Mouse (Mus musculus): ENCODE data around the gene Gm38431.

Gm38431 gene

DNA sequence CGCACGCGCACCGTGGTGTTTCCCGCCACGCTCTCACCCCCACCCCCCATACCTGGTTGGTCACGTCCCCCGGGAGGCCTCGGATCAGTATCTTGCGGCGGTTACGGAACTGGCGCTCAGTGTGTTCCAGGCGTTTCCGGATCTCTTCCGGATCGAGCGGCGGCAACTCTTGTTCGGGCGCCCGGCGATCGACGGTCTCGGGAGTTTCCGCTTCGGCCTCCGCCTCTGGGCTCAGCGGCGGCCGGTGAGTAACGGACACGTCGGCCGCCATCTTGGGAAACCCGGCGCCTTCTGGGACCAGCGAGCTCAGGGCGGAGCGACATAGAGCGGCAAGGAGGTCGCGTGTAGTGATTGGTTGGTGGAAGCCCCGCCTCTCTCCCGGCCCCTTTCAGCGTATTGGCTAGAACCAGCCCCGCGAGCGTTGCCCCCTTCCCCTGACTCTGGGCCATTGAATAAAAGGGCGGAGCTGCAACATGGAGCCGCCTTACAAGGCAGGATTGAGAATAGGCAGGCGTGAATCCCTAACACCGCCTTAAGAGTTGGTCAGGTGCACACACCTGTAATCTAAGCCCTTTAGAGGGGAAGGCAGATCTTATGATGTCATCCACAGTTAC lies at the start of gene Gm38431, which contains the start of gene Raver1:
TSS of gene Gm38431 (minus strand) at position 291 of the 614 bp plus-strand sequence.
TSS of gene Raver1 (minus strand) at position 302 of the 614 bp plus-strand sequence.
- peak; percentile 88 for DNase-seq (ENCODE audit: low spot score)

DNA sequence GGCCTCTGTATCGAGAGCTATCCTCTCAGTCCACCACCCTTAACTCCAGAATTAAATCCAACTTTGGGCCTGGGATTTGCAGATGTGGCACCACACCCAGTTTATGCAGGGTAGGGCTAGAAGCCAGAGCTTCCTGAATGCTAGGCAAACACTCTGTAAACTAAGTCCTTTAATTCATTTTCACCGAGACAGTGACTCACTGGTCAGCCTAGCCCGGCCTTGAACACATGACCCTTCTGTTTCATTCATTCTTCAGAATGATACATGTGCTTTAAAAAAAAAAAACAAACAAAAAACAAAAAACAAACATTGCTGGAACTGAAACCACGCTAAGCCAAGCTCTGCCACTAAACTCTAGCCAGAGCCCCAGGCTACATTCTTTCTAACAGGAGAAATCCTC lies 46.6 kb upstream of the Gm38431 start:
- no peak for DNase-seq (ENCODE audit: low spot score)

DNA sequence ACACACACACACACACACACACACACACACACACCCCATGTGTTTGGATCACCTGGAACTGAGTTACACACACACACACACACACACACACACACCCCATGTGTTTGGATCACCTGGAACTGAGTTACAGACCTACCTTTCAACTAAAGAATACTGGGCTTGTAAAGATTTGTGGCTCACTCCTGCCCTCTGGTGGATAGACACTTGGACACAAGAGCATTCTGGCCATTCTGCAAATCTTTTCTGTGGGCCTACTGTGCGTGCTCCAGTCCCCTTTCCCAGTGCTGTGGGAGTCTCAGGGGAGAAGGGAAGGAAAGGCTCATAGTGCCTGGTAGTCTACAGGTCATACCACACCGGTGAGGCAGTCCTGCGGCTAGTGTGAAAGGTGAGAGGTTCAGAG lies 45.4 kb upstream of the Gm38431 start:
- DNase-seq (ENCODE audit: low spot score), result no peak

DNA sequence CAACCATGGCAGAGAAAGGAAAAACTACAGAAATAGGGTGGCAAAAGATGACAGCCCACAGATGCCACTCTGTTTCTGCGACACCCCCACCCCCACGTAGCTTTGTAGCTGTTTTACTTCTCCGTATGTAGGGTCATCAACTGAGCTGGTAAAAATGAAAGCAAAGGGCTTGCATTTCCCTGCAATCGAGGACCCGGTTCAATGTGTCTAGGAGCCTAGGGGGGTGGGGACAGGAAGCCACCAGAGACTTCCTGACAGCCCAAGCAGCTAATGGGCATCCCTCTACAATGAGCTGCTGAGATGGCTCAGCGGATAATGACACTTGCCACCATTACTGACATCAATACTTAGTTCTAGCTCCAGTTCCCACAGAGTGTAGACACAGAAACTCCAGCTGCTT lies 44.6 kb upstream of the Gm38431 start:
- no peak for DNase-seq (ENCODE audit: low spot score)

DNA sequence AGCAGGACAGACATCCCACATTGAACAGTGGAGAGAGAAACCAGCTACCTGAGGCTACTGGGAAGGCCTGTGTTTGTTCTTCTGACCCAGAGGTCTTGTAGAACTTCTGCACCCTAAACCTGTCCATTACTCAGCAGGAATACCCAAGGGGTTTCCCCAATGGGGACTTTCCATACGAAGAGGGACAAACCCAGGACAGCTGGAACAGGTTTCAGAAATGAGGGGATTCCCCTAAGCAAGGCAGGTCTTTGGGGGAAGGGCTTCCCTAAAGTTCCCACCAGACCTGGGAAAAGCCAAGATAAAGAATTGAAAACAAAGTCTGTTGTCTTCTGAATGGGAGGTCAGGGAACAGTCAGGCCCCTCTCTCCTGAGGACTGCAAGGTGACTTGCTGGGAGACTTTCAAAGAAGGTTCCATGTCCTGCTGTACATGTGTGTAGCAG lies 44.2 kb upstream of the Gm38431 start:
- no peak for DNase-seq (ENCODE audit: low spot score)

DNA sequence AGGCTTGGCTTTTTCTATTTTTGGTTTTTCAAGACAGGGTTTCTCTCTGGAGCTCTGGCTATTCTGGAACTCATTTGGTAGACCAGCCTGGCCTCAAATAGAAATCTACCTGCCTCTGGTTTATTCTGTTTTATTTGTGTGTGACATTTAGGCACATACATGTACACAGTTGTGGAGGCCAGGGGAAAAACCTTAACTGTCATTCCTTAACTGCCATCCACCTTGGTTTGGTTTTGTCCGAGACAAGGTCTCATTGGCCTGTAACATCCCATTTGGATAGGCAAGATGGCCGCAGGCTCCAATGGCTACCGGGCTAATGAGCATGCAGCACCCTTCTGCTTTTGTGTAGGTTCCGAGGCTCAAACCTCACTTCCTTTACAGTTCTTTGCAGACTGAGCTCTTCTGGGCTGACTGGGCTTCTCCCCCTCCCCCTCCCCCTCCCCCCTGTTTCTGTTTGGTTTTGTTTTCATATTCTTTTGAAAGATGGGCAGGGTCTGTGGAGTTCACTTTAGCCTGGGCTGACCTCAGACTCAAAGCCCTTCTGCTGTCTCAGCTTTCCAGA lies 43.6 kb upstream of the Gm38431 start:
- no peak for DNase-seq (ENCODE audit: low spot score)

DNA sequence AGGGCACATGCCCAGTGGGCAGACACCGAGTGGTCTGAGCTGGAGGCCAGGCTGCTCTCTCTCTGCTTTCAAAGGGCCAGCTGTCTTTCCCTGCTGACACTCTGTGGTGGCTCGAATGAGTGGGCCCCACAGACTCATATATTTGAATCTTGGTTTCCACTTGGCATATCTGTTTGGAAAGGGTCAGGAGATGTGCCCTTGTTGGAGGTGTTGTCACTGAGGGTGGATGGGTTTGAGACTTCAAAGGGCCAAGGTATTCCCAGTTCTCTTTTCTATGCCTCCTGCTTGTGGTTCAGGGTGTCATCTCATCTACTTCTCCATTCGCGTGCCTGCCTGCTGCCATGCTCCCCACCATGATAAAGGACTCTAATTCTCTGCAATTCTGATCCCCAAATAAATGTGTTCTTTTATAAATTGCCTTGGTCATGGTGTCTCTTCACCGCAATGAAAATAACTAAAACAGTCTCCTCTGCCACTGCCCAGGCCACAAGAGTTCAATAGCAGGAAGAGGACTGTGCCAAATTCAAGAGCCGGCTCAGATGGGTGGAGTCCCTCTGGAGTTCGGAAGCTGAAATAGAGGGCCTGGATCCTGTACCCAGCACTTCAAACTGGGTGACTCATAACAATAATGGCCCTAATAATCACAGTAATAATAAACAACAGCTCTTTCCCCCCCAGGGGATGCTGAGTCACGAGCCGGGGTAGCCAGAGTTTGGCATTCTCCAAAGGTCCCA lies 43.0 kb upstream of the Gm38431 start:
- no peak for DNase-seq (ENCODE audit: low spot score)

DNA sequence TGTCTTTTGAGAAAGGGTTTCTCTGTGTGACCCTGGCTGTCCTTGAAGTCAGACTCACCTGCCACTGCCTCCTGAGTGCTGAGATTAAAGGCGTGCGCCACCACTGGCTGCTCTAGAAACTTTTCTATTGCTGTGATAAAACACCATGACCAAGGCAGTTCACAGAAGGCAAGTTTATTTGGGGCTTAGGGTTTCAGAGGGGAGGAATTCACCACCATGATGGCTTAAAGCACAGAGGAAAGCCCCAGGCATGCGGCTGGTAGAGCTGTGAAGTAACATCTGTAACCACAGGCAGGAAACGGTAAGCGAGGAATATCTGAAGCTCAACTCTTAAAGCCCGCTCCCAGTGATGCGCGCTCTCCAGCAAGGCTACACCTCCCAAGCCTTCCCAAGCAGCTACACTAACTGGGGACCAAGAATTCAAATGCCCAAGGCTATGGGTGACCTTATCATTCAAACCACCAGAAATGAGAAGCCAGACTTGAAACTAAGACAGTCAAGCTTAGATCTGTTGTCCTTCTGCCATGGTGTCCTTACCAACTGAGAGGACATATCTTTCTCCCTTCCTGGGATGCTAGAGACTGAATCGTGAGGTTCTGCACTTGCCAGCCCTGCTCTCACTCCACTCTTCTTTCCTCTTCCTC lies 41.4 kb upstream of the Gm38431 start:
- no peak for DNase-seq (ENCODE audit: low spot score)

DNA sequence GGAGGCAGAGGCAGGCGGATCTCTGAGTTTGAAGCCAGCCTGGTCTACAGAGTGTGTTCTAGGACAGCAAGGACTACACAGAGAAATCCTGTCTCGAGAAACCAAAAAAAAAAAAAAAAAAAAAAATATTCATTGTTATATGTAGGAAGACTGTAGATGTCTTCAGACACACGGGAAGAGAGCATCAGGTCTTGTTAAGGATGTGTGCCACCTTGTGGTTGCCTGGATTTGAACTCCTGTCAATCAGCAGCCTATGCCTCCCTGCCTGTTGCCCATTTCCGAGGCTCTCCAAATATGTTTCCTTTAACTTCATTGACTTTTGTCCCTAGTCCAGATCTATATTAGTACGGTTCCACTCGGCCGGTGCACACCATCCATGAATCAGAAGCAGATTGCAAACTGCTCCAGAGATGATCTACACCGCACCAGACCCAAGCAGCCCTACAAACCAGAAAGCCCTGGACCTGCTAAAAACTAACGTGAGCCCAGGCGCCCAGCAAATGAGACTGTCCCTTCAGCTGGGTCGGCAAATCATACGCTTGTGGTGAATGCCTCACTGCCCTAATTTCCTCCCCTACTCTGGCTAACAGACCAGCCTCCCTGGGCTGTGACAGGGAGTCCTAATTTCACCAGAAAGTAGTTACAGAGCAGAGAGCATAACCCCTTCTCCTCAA lies 40.4 kb upstream of the Gm38431 start:
- no peak for DNase-seq (ENCODE audit: low spot score)

DNA sequence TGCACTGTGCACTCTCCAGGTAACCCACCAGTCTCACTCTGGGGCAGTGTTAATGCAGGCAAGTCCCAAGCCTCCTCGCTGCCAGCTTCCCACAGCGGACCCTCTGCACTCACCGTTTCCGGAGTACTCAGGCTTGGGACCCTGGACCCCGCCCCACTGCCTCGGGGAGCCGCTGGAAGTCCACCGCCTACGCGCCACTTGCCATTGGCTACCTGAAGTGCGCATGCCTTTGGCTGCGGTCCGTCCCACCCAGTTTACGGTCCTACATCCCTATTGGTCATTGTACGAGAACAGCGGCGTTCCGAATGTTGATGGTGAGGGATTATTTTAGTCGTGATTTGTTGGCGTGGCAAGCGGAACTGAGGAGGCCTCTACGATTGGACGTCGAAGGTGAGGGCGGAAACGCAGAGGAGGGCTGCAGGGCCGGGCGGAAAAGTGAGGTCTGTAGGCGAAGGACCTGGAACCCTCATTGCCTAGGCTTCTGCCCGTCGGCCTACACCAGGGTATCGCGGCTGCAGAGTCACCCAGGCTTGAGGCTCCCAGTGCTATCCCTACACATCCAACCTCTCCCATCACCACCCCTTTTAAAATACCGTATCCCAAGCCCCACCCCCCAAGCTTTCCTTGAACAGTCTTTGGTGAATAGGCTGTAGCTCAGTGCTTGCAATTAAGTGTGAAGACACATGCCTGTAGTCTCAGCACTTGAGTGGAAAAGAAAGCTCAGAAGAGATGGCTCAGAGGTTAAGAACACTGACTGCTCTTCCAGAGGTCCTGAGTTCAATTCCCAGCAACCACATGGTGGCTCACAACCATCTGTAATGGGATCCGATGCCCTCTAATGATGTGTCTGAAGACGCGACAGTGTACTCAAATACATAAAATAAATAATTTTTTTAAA lies 39.5 kb upstream of the Gm38431 start, which contains the start of gene Tyk2:
TSS of gene Tyk2 (minus strand) at position 185 of the 898 bp plus-strand sequence.
- peak; percentile 63 for DNase-seq (ENCODE audit: low spot score)

DNA sequence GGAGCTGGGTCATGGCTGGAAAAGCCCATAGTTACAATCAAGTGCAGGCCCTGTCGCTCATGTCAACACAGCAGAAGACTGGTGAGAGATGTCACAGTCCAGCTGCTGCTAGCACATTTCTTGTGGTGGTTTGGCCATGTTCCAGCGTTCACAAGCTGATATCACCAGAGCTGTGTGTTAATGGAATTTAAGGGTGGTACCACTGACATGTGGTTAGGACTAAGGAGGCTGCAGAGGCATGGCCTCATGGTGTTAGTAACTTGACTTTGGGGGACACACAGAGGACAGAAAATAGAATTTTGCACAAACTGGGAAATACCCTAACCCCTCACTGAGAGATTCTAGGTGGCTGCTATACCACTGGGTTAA lies 34.4 kb upstream of the Gm38431 start:
- no peak for DNase-seq (ENCODE audit: low spot score)

DNA sequence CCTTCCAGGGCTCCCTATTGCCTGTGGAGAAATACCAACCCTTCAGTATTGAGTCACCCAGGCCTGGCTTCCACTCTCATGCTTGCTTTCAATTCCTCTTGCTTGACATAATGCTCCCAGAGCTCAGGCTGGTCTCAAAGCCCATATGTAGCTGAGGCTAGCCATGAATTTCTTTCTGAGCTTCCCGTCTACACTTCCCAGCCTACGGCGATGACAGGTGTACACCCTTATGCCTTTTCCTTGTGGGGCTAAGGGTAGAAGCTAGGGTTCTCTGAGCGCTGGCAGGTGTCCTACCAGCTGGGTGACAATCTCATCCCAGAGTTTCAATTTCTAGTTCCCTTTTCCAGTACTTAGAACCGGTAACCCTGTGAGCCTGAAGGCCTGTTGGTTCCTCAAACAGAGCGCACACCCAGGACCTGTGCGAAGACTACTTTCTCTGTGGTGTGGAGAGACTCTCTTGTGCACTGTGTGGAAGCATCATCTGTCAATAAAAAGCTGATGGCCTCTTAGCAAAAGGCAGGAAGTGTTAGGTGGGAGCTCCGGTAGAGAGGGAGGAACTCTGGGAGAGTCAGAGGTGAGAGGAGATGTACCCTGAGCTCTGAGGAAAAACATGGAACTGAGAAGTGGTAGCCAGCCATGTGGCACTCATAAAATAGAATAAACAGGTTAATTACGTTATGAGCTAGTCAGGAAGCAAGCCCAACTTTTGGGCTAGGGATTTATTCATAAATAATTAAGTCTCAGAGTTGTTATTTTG lies 33.9 kb upstream of the Gm38431 start:
- DNase-seq (ENCODE audit: low spot score), result no peak

DNA sequence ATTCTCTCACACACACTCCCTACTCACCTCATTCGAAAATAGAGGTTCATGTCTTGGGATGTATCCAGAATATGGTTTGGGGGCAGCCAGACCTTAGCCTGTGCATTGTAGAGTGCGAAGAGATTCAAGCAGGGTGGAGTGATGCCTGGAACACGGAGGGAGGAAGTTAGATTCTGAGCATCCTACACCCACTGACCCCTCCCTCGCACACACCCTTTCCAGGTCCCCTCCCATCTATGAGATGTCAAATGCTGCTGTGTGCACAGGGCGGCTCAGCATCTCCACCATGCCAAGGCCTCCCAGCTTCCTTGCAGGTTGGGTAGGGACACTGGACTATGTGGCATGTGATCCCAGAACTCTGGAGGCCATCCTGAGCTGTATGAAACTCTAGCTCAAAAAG lies 33.0 kb upstream of the Gm38431 start:
- no peak for DNase-seq (ENCODE audit: low spot score)

DNA sequence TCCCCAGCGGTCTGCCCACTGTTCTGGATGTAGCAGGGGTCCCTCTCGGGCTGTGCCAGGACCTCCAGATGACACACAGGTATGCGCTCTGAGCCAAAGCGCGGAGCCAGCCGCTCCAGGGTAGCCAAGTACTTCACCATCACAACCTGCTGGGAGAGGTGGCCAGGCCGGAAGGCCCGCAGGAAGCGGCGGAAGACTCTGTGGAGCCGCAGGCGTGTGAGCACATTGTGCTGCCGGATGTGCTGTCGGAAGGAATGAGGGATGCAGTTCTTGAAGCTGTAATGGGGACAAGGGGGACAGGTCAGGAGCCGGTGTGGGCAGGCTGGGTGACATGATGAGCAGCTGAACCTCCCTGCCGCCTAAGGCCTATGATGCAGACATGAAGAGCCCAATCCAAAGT lies 29.7 kb upstream of the Gm38431 start:
- DNase-seq (ENCODE audit: low spot score), result no peak

DNA sequence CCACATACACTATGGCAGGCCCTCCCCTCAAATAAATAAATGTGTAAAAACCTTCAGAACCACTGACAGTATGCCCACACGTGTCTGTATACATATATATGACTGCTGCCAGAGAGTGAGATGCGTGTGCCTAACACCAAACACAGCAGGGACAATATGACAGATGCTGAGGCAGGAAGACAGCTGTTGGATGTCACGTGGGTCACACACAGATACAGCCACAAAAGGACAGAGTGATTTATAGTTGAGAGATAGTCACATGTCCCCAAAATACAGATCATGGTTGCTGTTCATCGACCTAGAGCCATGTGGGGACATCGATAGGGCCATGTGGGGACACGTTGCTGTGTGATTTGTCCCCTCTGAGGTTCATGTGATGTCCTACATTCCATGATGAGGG lies 25.3 kb upstream of the Gm38431 start:
- no peak for DNase-seq (ENCODE audit: low spot score)

DNA sequence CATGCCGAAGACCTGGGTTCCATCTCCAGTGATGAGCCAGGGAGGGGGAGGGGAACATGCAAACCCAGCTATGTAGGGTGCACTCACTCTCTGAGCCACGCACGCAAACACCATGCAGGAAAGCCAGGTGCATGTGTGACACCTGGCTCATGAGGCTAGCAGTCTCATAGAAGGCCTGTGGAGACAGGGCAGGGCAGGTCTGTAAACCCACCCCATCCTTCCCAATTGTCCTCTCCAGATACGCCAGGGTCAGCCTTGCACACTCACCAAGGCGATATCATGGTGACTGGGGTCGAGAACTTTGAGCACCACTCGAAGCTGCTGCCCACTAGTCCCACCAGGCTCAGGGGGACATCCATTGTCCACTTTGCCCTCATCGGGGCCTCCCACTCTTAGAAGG lies 23.3 kb upstream of the Gm38431 start:
- no peak for DNase-seq (ENCODE audit: low spot score)

DNA sequence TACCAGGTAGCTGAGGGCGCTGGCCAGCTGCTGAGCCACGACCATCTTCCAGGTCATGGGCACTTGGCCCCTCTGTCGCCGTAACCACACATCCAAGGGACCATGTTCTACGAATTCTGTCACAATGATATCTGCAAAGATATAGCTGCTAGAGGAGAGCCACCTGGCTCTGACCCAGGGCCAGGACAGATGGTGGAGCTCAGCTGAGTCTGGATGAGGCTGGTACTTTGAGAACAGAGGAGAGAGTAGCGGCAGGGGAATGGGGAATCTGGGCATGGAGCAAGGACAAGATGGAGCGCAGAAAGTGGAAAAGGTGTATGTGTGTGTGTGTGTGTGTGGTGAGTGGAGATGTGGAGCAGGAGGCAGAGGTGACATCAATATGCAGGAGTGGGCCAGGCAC lies 22.4 kb upstream of the Gm38431 start:
- DNase-seq (ENCODE audit: low spot score), result no peak

DNA sequence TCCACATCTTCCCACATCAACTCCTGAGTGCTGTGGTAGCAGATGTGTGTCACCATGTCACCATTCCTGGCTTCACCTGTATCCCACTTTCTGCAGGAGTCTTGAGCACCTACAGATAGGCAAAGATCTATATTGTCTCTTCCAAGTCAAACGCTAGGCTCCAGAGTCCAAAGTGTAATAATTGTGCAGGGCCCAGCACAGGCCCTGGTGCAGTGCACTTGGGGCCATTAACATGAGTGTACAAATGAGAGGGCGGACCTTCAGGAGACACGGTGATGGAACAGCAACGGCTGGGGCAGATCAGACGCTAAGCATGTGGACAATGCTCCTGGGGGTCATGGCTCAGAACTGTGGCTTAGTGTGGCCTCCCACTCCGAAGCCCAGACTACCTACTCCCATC lies 22.0 kb upstream of the Gm38431 start:
- no peak for DNase-seq (ENCODE audit: low spot score)

DNA sequence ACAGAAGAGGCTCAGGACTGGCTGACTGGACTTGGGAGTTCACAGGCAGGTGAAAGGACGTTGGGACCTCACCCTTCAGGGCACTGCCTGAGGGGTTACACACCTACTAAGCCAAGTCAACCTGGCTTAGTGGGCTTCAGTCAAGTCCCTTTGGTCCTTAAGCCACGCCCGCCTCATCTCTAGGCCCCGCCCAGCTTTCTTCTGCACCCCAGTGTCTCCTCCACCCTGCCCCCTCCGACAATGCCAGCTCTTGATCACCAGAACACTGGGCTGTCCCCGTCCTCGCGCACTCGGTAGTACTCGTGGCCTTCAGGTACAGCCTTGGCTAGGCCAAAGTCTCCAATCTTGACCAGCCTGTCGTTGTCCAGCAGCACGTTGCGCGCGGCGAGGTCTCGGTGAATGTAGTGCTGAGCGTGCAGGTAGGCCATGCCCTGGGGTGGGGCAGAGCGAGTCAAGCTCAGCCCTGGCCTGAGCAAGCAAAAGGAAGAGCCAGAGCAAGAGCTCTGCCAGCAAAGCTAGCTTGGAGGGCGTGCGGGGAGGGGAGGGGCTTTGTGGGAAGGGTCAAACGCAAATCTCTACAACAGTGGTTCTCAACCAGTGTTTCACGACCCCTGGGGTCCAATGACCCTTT lies 15.9 kb upstream of the Gm38431 start:
- no peak for DNase-seq (ENCODE audit: low spot score)

All from urinary bladder, postnatal 10 days (tissue).